ENCODE assay signal across 8 mouse cellular contexts in genomic region chr12:81484212-81484611, GRCm38 (mm10). TPM values are rescaled to one million over a fixed set of nuclear protein-coding genes. Genes with fewer than 3 reads are reported as not detected.
DNase-seq lines count a peak whose midpoint lies in the region; ATAC-seq and TF ChIP-seq lines count a peak whose summit lies in the region.

No protein-coding gene starts in this region.

- peak overlapping the region; percentile 54 for H3K4me3 ChIP-seq in kidney, postnatal 0 days (replicated peaks; ENCODE audit: low read depth, low read length)
- peak overlapping the region; percentile 50 for H3K4me3 ChIP-seq in hindbrain, embryonic 15.5 days
- H3K4me3 ChIP-seq in myocyte, result peak overlapping the region; percentile 72

- under 1% methylated on average over 7 of the region's 7 CpGs for WGBS in kidney, postnatal 0 days
- WGBS in hindbrain, embryonic 15.5 days, result 3% methylated on average over 7 of the region's 7 CpGs

- H3K4me1 ChIP-seq in kidney, postnatal 0 days (replicated peaks; ENCODE audit: insufficient read depth, low read length), result no peaks in the 10 kb centered on the region
- peaks cover 12% of the 10 kb centered on the region for H3K4me1 ChIP-seq in hindbrain, embryonic 15.5 days (replicated peaks)

- H3K4me2 ChIP-seq in kidney, postnatal 0 days (ENCODE audit: low read length), result peak overlapping the region; percentile 57
- H3K4me2 ChIP-seq in hindbrain, embryonic 15.5 days, result peak overlapping the region; percentile 75
- peak overlapping the region; percentile 91 for H3K4me2 ChIP-seq in myocyte (ENCODE audit: low read depth)

- no peak for TF ChIP-seq CTCF in kidney, postnatal 0 days (IDR thresholded peaks at IDR 0.05; ENCODE audit: low read depth)
- TF ChIP-seq CTCF in brain, embryonic 14.5 days (IDR thresholded peaks at IDR 0.05; ENCODE audit: borderline replicate concordance, extremely low read depth, insufficient read depth, insufficient read length), result no peak

- DNase-seq in kidney, postnatal 0 days (ENCODE audit: low spot score), result peak; percentile 22
- no peak for DNase-seq in kidney, postnatal 25 days
- DNase-seq in brain, embryonic 14.5 days (ENCODE audit: low read depth), result peak; percentile 26
- DNase-seq in thymus, adult 18-20 months, result no peak
- no peak for DNase-seq in cerebellum, adult 9-11 months

- TF ChIP-seq POLR2A in brain, embryonic 14.5 days (IDR thresholded peaks at IDR 0.05; ENCODE audit: borderline replicate concordance, extremely low read depth, insufficient read depth, insufficient read length, poor library complexity, severe bottlenecking), result no peak
- no peak for TF ChIP-seq POLR2A in myocyte (IDR thresholded peaks at IDR 0.05; ENCODE audit: insufficient read length, low read depth)

- peak overlapping the region; percentile 86; the same call in 1 of the 2 replicates for H3K27ac ChIP-seq in kidney, postnatal 0 days
- peak overlapping the region; percentile 89 for H3K27ac ChIP-seq in hindbrain, embryonic 15.5 days (replicated peaks)

- peak overlapping the region; percentile 75; the same call in 1 of the 2 replicates for H3K9ac ChIP-seq in kidney, postnatal 0 days (ENCODE audit: low read depth, low read length)
- H3K9ac ChIP-seq in hindbrain, embryonic 15.5 days, result peak overlapping the region; percentile 44

- ATAC-seq in kidney, postnatal 0 days (replicated peaks; ENCODE audit: low FRiP score, low read depth), result no peak
- ATAC-seq in hindbrain, embryonic 15.5 days (ENCODE audit: low FRiP score, low read depth), result no peak
- no peak for ATAC-seq in cerebellum, adult (ENCODE audit: insufficient number of reproducible peaks, low FRiP score, low TSS enrichment)

- H3K27me3 ChIP-seq in kidney, postnatal 0 days (ENCODE audit: insufficient read depth, low read length), result no peaks in the 10 kb centered on the region
- no peaks in the 10 kb centered on the region for H3K27me3 ChIP-seq in hindbrain, embryonic 15.5 days
- no peaks in the 10 kb centered on the region for H3K27me3 ChIP-seq in myocyte (ENCODE audit: control insufficient read depth, insufficient read depth, insufficient read length)

- no peaks in the 10 kb centered on the region for H3K36me3 ChIP-seq in kidney, postnatal 0 days (ENCODE audit: insufficient read depth, low read length)
- no peaks in the 10 kb centered on the region for H3K36me3 ChIP-seq in hindbrain, embryonic 15.5 days
- no peaks in the 10 kb centered on the region for H3K36me3 ChIP-seq in myocyte (ENCODE audit: control insufficient read depth, insufficient read depth)

- H3K9me3 ChIP-seq in kidney, postnatal 0 days (replicated peaks; ENCODE audit: low read length), result no peaks in the 10 kb centered on the region
- H3K9me3 ChIP-seq in hindbrain, embryonic 15.5 days, result no peaks in the 10 kb centered on the region

- H3K79me2 ChIP-seq in myocyte (ENCODE audit: control insufficient read depth, insufficient read depth), result peaks cover 30% of the 10 kb centered on the region

- peak overlapping the region; percentile 67 for H3ac ChIP-seq in myocyte (ENCODE audit: control insufficient read depth, insufficient read length)

TF ChIP-seq in myocyte, 11 proteins besides CTCF, POLR2A, EP300 and RAD21:
- TF ChIP-seq REST (IDR thresholded peaks at IDR 0.05; ENCODE audit: insufficient read depth, insufficient read length) (no peak), CEBPB (IDR thresholded peaks at IDR 0.05; ENCODE audit: insufficient read depth, poor library complexity, severe bottlenecking) (no peak)

RNA-seq across cellular contexts. Expression of gene Cox16, which starts 0.7 kb away (rescaled TPM):
- polyA plus RNA-seq in kidney, postnatal 0 days (2015; fragmentation: Nextera tagmentation; extraction: Ambion mirVana), result 193 and 226 TPM in 2 replicates
- polyA plus RNA-seq in brain, embryonic 14.5 days (2012; rRNA removed), result 77.7 and 106 TPM in 2 replicates
- polyA plus RNA-seq in hindbrain, embryonic 15.5 days (2015; fragmentation: Nextera tagmentation; extraction: Ambion mirVana), result 114 and 123 TPM in 2 replicates
- 92.6 TPM for polyA plus RNA-seq in myocyte (2012; fragmentation: generic; extraction: Trizol)

RNA-seq across cellular contexts. Expression of gene Gm20498, which starts 48.5 kb away (rescaled TPM):
- 27.3 and 30.5 TPM in 2 replicates for polyA plus RNA-seq in kidney, postnatal 0 days (2015; fragmentation: Nextera tagmentation; extraction: Ambion mirVana)
- polyA plus RNA-seq in brain, embryonic 14.5 days (2012; rRNA removed), result 18.5 and 27.6 TPM in 2 replicates
- polyA plus RNA-seq in hindbrain, embryonic 15.5 days (2015; fragmentation: Nextera tagmentation; extraction: Ambion mirVana), result 33.9 and 39.5 TPM in 2 replicates
- polyA plus RNA-seq in myocyte (2012; fragmentation: generic; extraction: Trizol), result 32.0 TPM

RNA-seq across cellular contexts. Expression of gene Synj2bp, which starts 48.5 kb away (rescaled TPM):
- 34.9 and 35.1 TPM in 2 replicates for polyA plus RNA-seq in kidney, postnatal 0 days (2015; fragmentation: Nextera tagmentation; extraction: Ambion mirVana)
- polyA plus RNA-seq in brain, embryonic 14.5 days (2012; rRNA removed), result 21.8 and 21.9 TPM in 2 replicates
- polyA plus RNA-seq in hindbrain, embryonic 15.5 days (2015; fragmentation: Nextera tagmentation; extraction: Ambion mirVana), result 33.3 and 40.2 TPM in 2 replicates
- polyA plus RNA-seq in myocyte (2012; fragmentation: generic; extraction: Trizol), result 10.0 TPM

Comparison
In these comparisons a context has a peak if more than half of its experiments do, and no peak if none do; other contexts are left out.
1. DNase-seq: peak in kidney, postnatal 0 days (single experiment) and brain, embryonic 14.5 days (single experiment); none in kidney, postnatal 25 days (0 of 2), thymus, adult 18-20 months (0 of 2) and cerebellum, adult 9-11 months (single experiment).
2. Peak in every context shown above with its lines, with median percentiles within 50 percentile points of each other: H3K4me2 ChIP-seq and H3K4me3 ChIP-seq.